Comparison of ENCODE assay signal across 10 mouse cellular contexts in genomic region chr4:47255641-47256040, GRCm38 (mm10). TPM values are rescaled to one million over a fixed set of nuclear protein-coding genes. Genes with fewer than 3 reads are reported as not detected.
A peak's percentile ranks its signal among the peaks of the same experiment; 100 is the strongest.
DNase-seq lines count a peak whose midpoint lies in the region; ATAC-seq and TF ChIP-seq lines count a peak whose summit lies in the region.
"Had no signal": no experiment of that assay in that cellular context is flagged by ENCODE, and none has a peak within 500 bp of the region (broad histone marks: within the 10 kb centered on the region; RNA-seq: fewer than 3 reads in every experiment).

No protein-coding gene starts in this region.

- no peak overlapping the region for H3K9ac ChIP-seq in midbrain, embryonic 15.5 days
- H3K9ac ChIP-seq in stomach, postnatal 0 days (ENCODE audit: low read length), result no peak overlapping the region
- H3K9ac ChIP-seq: embryonic facial prominence, embryonic 12.5 days had no signal

- TF ChIP-seq EP300 in stomach, postnatal 0 days (optimal IDR thresholded peaks at IDR 0.05), result no peak

- no peak overlapping the region for H3K4me3 ChIP-seq in midbrain, embryonic 10.5 days
- no peak overlapping the region for H3K4me3 ChIP-seq in midbrain, embryonic 15.5 days
- no peak overlapping the region for H3K4me3 ChIP-seq in stomach, postnatal 0 days (ENCODE audit: low read depth, low read length)
- H3K4me3 ChIP-seq: embryonic facial prominence, embryonic 12.5 days; myocyte had no signal

- no peaks in the 10 kb centered on the region; the same call in 1 of the 2 replicates for H3K9me3 ChIP-seq in midbrain, embryonic 10.5 days (replicated peaks)
- no peaks in the 10 kb centered on the region for H3K9me3 ChIP-seq in midbrain, embryonic 15.5 days
- H3K9me3 ChIP-seq in stomach, postnatal 0 days (ENCODE audit: control insufficient read depth, low read length), result no peaks in the 10 kb centered on the region
- H3K9me3 ChIP-seq: embryonic facial prominence, embryonic 12.5 days had no signal

- H3K36me3 ChIP-seq in midbrain, embryonic 10.5 days, result no peaks in the 10 kb centered on the region
- no peaks in the 10 kb centered on the region for H3K36me3 ChIP-seq in midbrain, embryonic 15.5 days (replicated peaks)
- H3K36me3 ChIP-seq in stomach, postnatal 0 days (ENCODE audit: control insufficient read depth, insufficient read depth, low read length), result no peaks in the 10 kb centered on the region
- H3K36me3 ChIP-seq: embryonic facial prominence, embryonic 12.5 days had no signal

- peak; percentile 70 for DNase-seq in midbrain, embryonic 10.5 days (ENCODE audit: low spot score)
- peak; percentile 39 for DNase-seq in cerebellum, adult 8-10 months
- peak; percentile 43 to 66 for DNase-seq in frontal cortex, postnatal 25 days (ENCODE audit: low spot score in 2 of 2)
- peak; percentile 77 for DNase-seq in liver
- peak; percentile 64 to 77 for DNase-seq in natural killer cell, adult 2 months (ENCODE audit: low spot score in 2 of 2)
- peak; percentile 76 for DNase-seq in stomach, postnatal 0 days (ENCODE audit: low spot score)

- H3K4me2 ChIP-seq in midbrain, embryonic 15.5 days, result no peak overlapping the region
- H3K4me2 ChIP-seq in stomach, postnatal 0 days (replicated peaks; ENCODE audit: low read depth), result no peak overlapping the region
- H3K4me2 ChIP-seq: embryonic facial prominence, embryonic 12.5 days had no signal

- TF ChIP-seq CTCF in stomach, postnatal 0 days (IDR thresholded peaks at IDR 0.05; ENCODE audit: low read depth), result peak; percentile 94

- H3K4me1 ChIP-seq in midbrain, embryonic 10.5 days, result no peaks in the 10 kb centered on the region
- H3K4me1 ChIP-seq in midbrain, embryonic 15.5 days, result no peaks in the 10 kb centered on the region
- no peaks in the 10 kb centered on the region for H3K4me1 ChIP-seq in stomach, postnatal 0 days (replicated peaks; ENCODE audit: control insufficient read depth, insufficient read depth)

- H3K27ac ChIP-seq in midbrain, embryonic 10.5 days (replicated peaks), result no peak overlapping the region
- no peak overlapping the region for H3K27ac ChIP-seq in midbrain, embryonic 15.5 days
- H3K27ac ChIP-seq in stomach, postnatal 0 days (replicated peaks), result no peak overlapping the region
- H3K27ac ChIP-seq: embryonic facial prominence, embryonic 12.5 days had no signal

- no peaks in the 10 kb centered on the region for H3K27me3 ChIP-seq in midbrain, embryonic 10.5 days (ENCODE audit: low read depth, poor library complexity, severe bottlenecking)
- no peaks in the 10 kb centered on the region for H3K27me3 ChIP-seq in midbrain, embryonic 15.5 days (replicated peaks)
- no peaks in the 10 kb centered on the region for H3K27me3 ChIP-seq in stomach, postnatal 0 days (ENCODE audit: control insufficient read depth, insufficient read depth, low read length)
- H3K27me3 ChIP-seq: embryonic facial prominence, embryonic 12.5 days had no signal

- 37% methylated on average over 4 of the region's 4 CpGs for WGBS in midbrain, embryonic 10.5 days
- 47% methylated on average over 4 of the region's 4 CpGs for whole genome bisulfite sequencing in midbrain, embryonic 15.5 days
- WGBS in stomach, postnatal 0 days, result 46% methylated on average over 4 of the region's 4 CpGs

- no peak for ATAC-seq in midbrain, embryonic 15.5 days (replicated peaks)
- ATAC-seq in inflammation-experienced regulatory T-cells, adult 6 months, result peak; percentile 41
- ATAC-seq in stomach, postnatal 0 days (ENCODE audit: low FRiP score, low TSS enrichment), result peak; percentile 58; the same call in 1 of the 2 replicates

RNA-seq across cellular contexts. Expression of gene Col15a1, which starts 47.7 kb away (rescaled TPM):
- 2.5 and 2.7 TPM in 2 replicates for polyA plus RNA-seq in midbrain, embryonic 10.5 days (2016; fragmentation: Nextera tagmentation; extraction: Ambion mirVana)
- polyA plus RNA-seq in midbrain, embryonic 15.5 days (2015; fragmentation: Nextera tagmentation; extraction: Ambion mirVana), result 3.8 and 4.5 TPM in 2 replicates
- polyA plus RNA-seq in inflammation-experienced regulatory T-cells, adult 6 months (2017; shearing (Covaris generic)), result 1 to 10 TPM in 2 of 3 experiments, under 1 TPM in 1; 0.45 to 2.2 (median 1.6) TPM
- polyA plus RNA-seq in stomach, postnatal 0 days (2015; fragmentation: Nextera tagmentation; extraction: Ambion mirVana), result 25.0 and 28.6 TPM in 2 replicates
